Mouse (Mus musculus) E14TG2a.4 (cell line): ENCODE measurements at regions not wholly inside any gene's neighbourhood (a gene's known extent, or its start where the extent isn't known, plus 50 kb on each side); places are given as distances from the start of the nearest gene placed in this dataset.

Experiments
- CTCF ChIP-seq: conservative IDR thresholded peaks from 2 replicates; pipeline ENCODE4 v1.5.1; 2014; ENCODE audit warnings: low read length
- NANOG ChIP-seq: IDR thresholded peaks from 2 replicates; pipeline ENCODE4 v1.6.1; 2014; ENCODE audit warnings: borderline replicate concordance, low read length, mixed read lengths
- POU5F1 ChIP-seq: IDR thresholded peaks from 2 replicates; pipeline ENCODE4 v1.6.1; 2014; ENCODE audit warnings: low read length, borderline replicate concordance

- no peak for TF ChIP-seq NANOG
- no peak for TF ChIP-seq CTCF
- no peak for TF ChIP-seq POU5F1
Measured at GRCm38 (mm10) chr7:129754737-129755136, 163.1 kb downstream of the Wdr11 start.
